Mouse (Mus musculus): ENCODE results near the gene Ccnk. TPM values are rescaled to one million over a fixed set of nuclear protein-coding genes. Genes with fewer than 3 reads are reported as not detected.

Ccnk gene
- polyA plus RNA-seq, 1 experiment = 24.8 TPM

DNA sequence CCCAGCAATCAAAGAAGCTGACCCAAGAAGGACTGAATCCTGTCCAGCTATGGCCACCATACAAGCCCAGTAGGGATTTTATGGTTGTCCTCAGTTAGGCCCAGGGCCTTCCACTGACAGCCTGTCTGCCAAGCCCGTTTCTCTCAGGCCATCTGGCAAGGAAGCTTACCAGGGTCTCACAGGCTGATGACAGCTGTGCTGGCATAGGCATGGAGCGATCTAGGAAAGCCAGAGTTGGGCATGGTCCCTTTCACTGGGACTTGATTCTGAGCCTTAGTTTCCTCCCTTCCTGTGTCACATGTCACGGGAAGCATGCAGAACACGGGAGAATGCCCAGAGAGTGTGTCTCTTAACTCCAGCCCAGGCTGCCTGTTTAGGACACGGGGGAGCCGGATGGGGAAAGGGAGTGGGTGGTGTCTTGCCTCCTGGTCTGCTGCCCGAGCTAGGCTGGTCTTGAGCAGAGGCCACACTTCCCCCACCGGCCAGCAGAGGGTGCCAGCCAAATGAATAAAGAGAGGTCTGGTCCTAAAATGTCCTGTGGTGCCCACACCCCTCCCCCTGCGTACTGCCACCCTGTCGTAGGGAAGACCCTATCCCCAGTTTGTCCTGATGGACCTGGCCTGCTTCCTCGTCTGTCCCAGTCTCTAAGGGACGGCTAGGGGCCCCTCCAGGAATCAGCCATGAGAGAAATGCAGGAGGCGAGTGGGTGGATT, 29.5 kb downstream of the Ccnk start:
- no peak overlapping the region for H3K27ac ChIP-seq (ENCODE audit: insufficient read depth, low read length)
- TF ChIP-seq POLR2A (IDR thresholded peaks at IDR 0.05; ENCODE audit: extremely low read depth, insufficient read depth, low read length) (no peak), CTCF (IDR thresholded peaks at IDR 0.05; ENCODE audit: extremely low read depth, insufficient read depth, low read length) (peak; percentile 77)
- H3K4me1 ChIP-seq (ENCODE audit: control insufficient read depth, insufficient read depth, low read length) = peaks cover 3% of the 10 kb centered on the region; the same call in 1 of the 2 replicates
- H3K4me3 ChIP-seq (ENCODE audit: insufficient read depth, low read length) = no peak overlapping the region

- Histone ChIP-seq H3K4me1 (ENCODE audit: control insufficient read depth, insufficient read depth, low read length) (0 out of 2 replicates have a peak, but pooled peaks cover 1% of the 10 kb centered on the region), H3K27ac (ENCODE audit: insufficient read depth, low read length) (no peak overlapping the region), H3K4me3 (ENCODE audit: insufficient read depth, low read length) (no peak overlapping the region)
- TF ChIP-seq CTCF (IDR thresholded peaks at IDR 0.05; ENCODE audit: extremely low read depth, insufficient read depth, low read length) = no peak
- no peak for TF ChIP-seq POLR2A (IDR thresholded peaks at IDR 0.05; ENCODE audit: extremely low read depth, insufficient read depth, low read length)
Measured at GRCm38 (mm10) chr12:108210623-108211022, 31.2 kb downstream of the Ccnk start.

DNA sequence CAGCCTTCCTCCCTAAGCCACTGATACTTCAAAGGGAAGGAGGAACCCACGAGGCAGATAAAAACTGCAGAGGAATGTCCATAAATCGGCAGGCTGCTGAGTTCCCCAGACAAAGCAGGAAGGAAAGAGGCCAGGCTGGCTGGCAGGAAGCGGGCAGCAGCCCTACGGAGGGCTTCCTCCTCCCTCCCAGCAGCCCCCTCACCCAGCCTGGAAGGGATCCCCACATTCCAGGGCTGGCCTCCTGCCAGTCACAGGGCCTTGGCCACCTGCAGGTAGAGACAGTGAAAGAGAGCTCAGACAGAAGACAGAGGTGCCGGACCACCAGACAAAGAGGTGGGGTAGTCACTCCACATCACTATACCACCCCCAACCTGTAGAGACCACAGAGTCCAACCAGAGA, 32.7 kb downstream of the Ccnk start:
- Histone ChIP-seq H3K4me1 (ENCODE audit: control insufficient read depth, insufficient read depth, low read length) (0 out of 2 replicates have a peak, but pooled peaks cover 1% of the 10 kb centered on the region), H3K27ac (ENCODE audit: insufficient read depth, low read length) (peak overlapping the region; percentile 14; the same call in 1 of the 2 replicates), H3K4me3 (ENCODE audit: insufficient read depth, low read length) (no peak overlapping the region)
- no peak for TF ChIP-seq CTCF (IDR thresholded peaks at IDR 0.05; ENCODE audit: extremely low read depth, insufficient read depth, low read length)
- TF ChIP-seq POLR2A (IDR thresholded peaks at IDR 0.05; ENCODE audit: extremely low read depth, insufficient read depth, low read length) = no peak

DNA sequence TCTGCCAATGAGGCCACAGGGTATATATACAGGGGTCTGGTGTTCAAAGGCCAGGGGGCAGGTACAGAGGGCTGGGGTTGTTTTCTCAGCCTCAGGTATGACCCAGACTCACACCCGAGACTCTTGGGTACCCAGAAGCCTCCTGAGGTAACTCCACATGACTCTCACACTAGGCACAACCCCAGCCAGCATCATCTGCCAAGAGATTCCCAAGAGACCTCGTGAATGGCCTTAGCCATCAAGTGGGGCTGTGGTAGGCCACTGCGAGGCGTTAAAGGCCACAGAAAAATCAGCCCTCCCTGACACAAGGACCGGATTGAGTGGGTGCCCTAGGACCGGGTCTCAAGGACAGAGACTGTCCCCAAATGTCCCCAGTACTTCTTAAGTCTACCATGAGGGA, 33.1 kb downstream of the Ccnk start:
- Histone ChIP-seq H3K27ac (ENCODE audit: insufficient read depth, low read length) (0 out of 2 replicates have a peak overlapping the region, but pooled peaks have one; percentile 14), H3K4me1 (ENCODE audit: control insufficient read depth, insufficient read depth, low read length) (0 out of 2 replicates have a peak, but pooled peaks cover 1% of the 10 kb centered on the region), H3K4me3 (ENCODE audit: insufficient read depth, low read length) (no peak overlapping the region)
- TF ChIP-seq POLR2A (IDR thresholded peaks at IDR 0.05; ENCODE audit: extremely low read depth, insufficient read depth, low read length) (no peak), CTCF (IDR thresholded peaks at IDR 0.05; ENCODE audit: extremely low read depth, insufficient read depth, low read length) (no peak)

- Histone ChIP-seq H3K4me3 (ENCODE audit: insufficient read depth, low read length) (no peak overlapping the region), H3K27ac (ENCODE audit: insufficient read depth, low read length) (no peak overlapping the region), H3K4me1 (ENCODE audit: control insufficient read depth, insufficient read depth, low read length) (0 out of 2 replicates have a peak, but pooled peaks cover 1% of the 10 kb centered on the region)
- TF ChIP-seq CTCF (IDR thresholded peaks at IDR 0.05; ENCODE audit: extremely low read depth, insufficient read depth, low read length) (no peak), POLR2A (IDR thresholded peaks at IDR 0.05; ENCODE audit: extremely low read depth, insufficient read depth, low read length) (no peak)
Measured at GRCm38 (mm10) chr12:108213090-108214041, 34.0 kb downstream of the Ccnk start.

DNA sequence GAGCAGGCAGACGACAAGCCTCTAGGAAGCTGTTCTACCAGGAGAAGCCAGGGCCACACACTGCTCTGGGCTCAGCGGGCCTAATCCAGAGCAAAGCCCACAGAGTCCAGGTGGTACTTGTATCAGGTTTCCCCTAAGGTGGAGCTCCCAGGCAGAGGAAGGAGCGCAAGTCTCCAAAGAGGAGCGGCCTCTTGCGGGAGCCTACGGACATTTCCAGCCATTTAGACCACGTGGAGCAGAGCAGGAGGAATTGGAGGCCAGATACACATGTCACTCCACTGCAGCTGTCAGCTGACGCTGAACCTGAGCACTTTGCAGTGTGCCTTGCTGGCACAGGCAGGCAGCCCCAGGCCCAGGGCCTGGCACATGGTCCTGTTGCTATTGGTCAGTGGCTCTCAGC, 35.7 kb downstream of the Ccnk start:
- Histone ChIP-seq H3K4me1 (ENCODE audit: control insufficient read depth, insufficient read depth, low read length) (no peaks in the 10 kb centered on the region), H3K4me3 (ENCODE audit: insufficient read depth, low read length) (no peak overlapping the region), H3K27ac (ENCODE audit: insufficient read depth, low read length) (no peak overlapping the region)
- TF ChIP-seq CTCF (IDR thresholded peaks at IDR 0.05; ENCODE audit: extremely low read depth, insufficient read depth, low read length) = no peak
- no peak for TF ChIP-seq POLR2A (IDR thresholded peaks at IDR 0.05; ENCODE audit: extremely low read depth, insufficient read depth, low read length)

- no peak for TF ChIP-seq CTCF (IDR thresholded peaks at IDR 0.05; ENCODE audit: extremely low read depth, insufficient read depth, low read length)
- TF ChIP-seq POLR2A (IDR thresholded peaks at IDR 0.05; ENCODE audit: extremely low read depth, insufficient read depth, low read length) = no peak
- Histone ChIP-seq H3K4me1 (ENCODE audit: control insufficient read depth, insufficient read depth, low read length) (peaks cover 2% of the 10 kb centered on the region; the same call in 1 of the 2 replicates), H3K27ac (ENCODE audit: insufficient read depth, low read length) (no peak overlapping the region)
Measured at GRCm38 (mm10) chr12:108216611-108217370, 37.4 kb downstream of the Ccnk start.

DNA sequence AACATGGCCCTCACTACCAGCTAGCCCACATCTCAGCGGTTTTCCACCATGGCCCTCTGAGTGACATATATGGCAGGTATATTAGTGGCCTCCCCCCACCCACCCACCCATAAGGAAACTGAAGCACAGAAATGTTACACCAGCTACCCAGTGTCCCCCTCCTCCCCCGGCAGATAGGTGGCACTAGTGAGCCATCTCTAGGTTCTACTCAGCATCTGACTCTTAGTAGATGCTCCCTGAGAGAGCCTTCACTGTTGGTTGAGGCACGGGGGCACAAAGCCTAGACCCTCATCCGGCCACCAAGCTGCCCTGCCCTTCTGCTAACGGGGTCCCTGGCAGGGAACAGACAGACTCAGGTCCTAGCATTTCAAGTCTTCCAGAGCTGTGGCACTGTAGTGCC, 38.2 kb downstream of the Ccnk start:
- H3K4me1 ChIP-seq (ENCODE audit: control insufficient read depth, insufficient read depth, low read length) = peaks cover 2% of the 10 kb centered on the region; the same call in 1 of the 2 replicates
- no peak overlapping the region for H3K27ac ChIP-seq (ENCODE audit: insufficient read depth, low read length)
- TF ChIP-seq POLR2A (IDR thresholded peaks at IDR 0.05; ENCODE audit: extremely low read depth, insufficient read depth, low read length) (no peak), CTCF (IDR thresholded peaks at IDR 0.05; ENCODE audit: extremely low read depth, insufficient read depth, low read length) (peak; percentile 73)
- no peak overlapping the region for H3K4me3 ChIP-seq (ENCODE audit: insufficient read depth, low read length)

More at GRCm38 (mm10) chr12:108216611-108217370, 37.4 kb downstream of the Ccnk start:
- H3K4me3 ChIP-seq (ENCODE audit: insufficient read depth, low read length) = no peak overlapping the region

GRCm38 (mm10) chr12:108219163-108219562, 39.8 kb downstream of the Ccnk start:
- Histone ChIP-seq H3K4me3 (ENCODE audit: insufficient read depth, low read length) (no peak overlapping the region), H3K4me1 (ENCODE audit: control insufficient read depth, insufficient read depth, low read length) (peaks cover 2% of the 10 kb centered on the region; the same call in 1 of the 2 replicates), H3K27ac (ENCODE audit: insufficient read depth, low read length) (no peak overlapping the region)
- no peak for TF ChIP-seq POLR2A (IDR thresholded peaks at IDR 0.05; ENCODE audit: extremely low read depth, insufficient read depth, low read length)
- TF ChIP-seq CTCF (IDR thresholded peaks at IDR 0.05; ENCODE audit: extremely low read depth, insufficient read depth, low read length) = no peak

Measured in cortical plate, adult 2 months (tissue).